Mouse (Mus musculus): ENCODE measurements around the gene Otop3.

DNA sequence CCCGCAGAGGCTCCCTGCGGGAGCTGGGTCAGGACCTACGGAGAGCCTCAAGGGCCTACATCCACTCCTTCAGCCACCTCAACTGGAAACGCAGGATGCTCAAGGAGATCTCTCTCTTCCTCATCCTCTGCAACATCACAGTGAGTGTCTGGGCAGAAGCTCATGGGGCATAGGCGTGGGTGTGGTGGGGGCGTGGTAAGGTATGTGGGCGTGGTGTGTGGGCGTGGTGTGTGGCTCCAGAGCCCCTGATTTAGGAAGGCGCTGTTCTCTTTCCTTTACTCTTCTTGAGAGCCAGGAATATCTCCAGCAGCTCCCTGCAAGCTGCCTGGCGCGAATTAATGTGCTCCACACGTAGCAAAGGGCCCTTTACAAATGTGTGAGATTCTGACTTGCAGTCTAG lies 10.4 kb downstream of the Otop3 start:
- TF ChIP-seq CTCF (IDR thresholded peaks at IDR 0.05; ENCODE audit: borderline replicate concordance, control insufficient read depth, extremely low read depth, insufficient read depth, low read length, poor library complexity) (no peak), POLR2A (IDR thresholded peaks at IDR 0.05; ENCODE audit: control insufficient read depth, extremely low read depth, insufficient read depth, low read length, poor library complexity) (no peak)
